Mouse (Mus musculus) liver, postnatal 0 days (tissue): ENCODE data around the gene Psmd8. TPM values are rescaled to one million over a fixed set of nuclear protein-coding genes. Genes with fewer than 3 reads are reported as not detected.
"Not testable (repeated sequence)": the region's sequence is repeated elsewhere in the genome, so short reads cannot be mapped to it uniquely, and the experiment has no call there.

Experiments used
- ATAC-seq: fragments of 200-750 bp; cut with Nextera tagmentation; 2 replicates; pipeline ENCODE4 v1.8.0; 2017; ENCODE audit warnings: mild to moderate bottlenecking, moderate library complexity
- DNase-seq: peaks from one replicate; pipeline ENCODE4 v3.0.0-alpha.2; 2016
- H3K27ac ChIP-seq: fragments of 300-500 bp; sonication (generic); 2 replicates; pipeline ENCODE4 v1.5.1; 2014; ENCODE audit warnings: antibody characterized with exemption, moderate library complexity, mild to moderate bottlenecking, low read depth
- H3K27me3 ChIP-seq: fragments of 300-500 bp; sonication (generic); 2 replicates; pipeline ENCODE4 v1.6.1; 2014; ENCODE audit warnings: low read length, control low read depth, mixed read lengths; ENCODE audit not compliant: insufficient read depth
- H3K36me3 ChIP-seq: fragments of 300-500 bp; sonication (generic); replicated peaks from 2 replicates; pipeline ENCODE4 v1.6.1; 2014; ENCODE audit warnings: mild to moderate bottlenecking, control low read depth, low read length, moderate library complexity, mixed read lengths; ENCODE audit not compliant: insufficient read depth
- H3K4me1 ChIP-seq: fragments of 300-500 bp; sonication (generic); 2 replicates; pipeline ENCODE4 v1.6.1; 2014; ENCODE audit warnings: antibody characterized with exemption, mild to moderate bottlenecking, control low read depth; ENCODE audit not compliant: insufficient read depth
- H3K4me2 ChIP-seq: fragments of 300-500 bp; sonication (generic); 2 replicates; pipeline ENCODE4 v1.6.1; 2014; ENCODE audit warnings: low read depth, mild to moderate bottlenecking, low read length, moderate library complexity, mixed read lengths
- H3K4me3 ChIP-seq: fragments of 300-500 bp; sonication (generic); 2 replicates; pipeline ENCODE4 v1.5.1; 2014; ENCODE audit warnings: low read depth, low read length
- H3K9ac ChIP-seq: fragments of 300-500 bp; sonication (generic); replicated peaks from 2 replicates; pipeline ENCODE4 v1.6.1; 2014; ENCODE audit warnings: mild to moderate bottlenecking, moderate library complexity
- H3K9me3 ChIP-seq: fragments of 300-500 bp; sonication (generic); 2 replicates; pipeline ENCODE4 v1.6.1; 2016; ENCODE audit warnings: mild to moderate bottlenecking, control low read depth, low read length, mixed read lengths
- CTCF ChIP-seq: sonication (generic); IDR thresholded peaks from 2 replicates; pipeline ENCODE4 v1.5.1; 2016; ENCODE audit warnings: antibody characterized with exemption, low read depth
- EP300 ChIP-seq: IDR thresholded peaks from 2 replicates; pipeline ENCODE4 v1.6.1; 2016; ENCODE audit warnings: antibody characterized with exemption, low read depth, mild to moderate bottlenecking
- WGBS: fragments of 180-500 bp; shearing (Covaris S2); extraction: QIAGEN DNeasy Blood & Tissue Kit; methylation state at CpG from one replicate; pipeline ENCODE4 v1.1.7; 2014; ENCODE audit not compliant: insufficient replicate concordance; 5-methylcytosine and 5-hydroxymethylcytosine counted together
- polyA plus RNA-seq: library from polyadenylated mRNA; unstranded; fragments of >200 nt; fragmentation: Nextera tagmentation; extraction: Ambion mirVana; gene quantifications from 2 replicates; pipeline ENCODE4 v1.2.1, GENCODE M21; 2015

Gene Psmd8
- polyA plus RNA-seq, 1 experiment from 2014 or later, result 143 TPM

DNA sequence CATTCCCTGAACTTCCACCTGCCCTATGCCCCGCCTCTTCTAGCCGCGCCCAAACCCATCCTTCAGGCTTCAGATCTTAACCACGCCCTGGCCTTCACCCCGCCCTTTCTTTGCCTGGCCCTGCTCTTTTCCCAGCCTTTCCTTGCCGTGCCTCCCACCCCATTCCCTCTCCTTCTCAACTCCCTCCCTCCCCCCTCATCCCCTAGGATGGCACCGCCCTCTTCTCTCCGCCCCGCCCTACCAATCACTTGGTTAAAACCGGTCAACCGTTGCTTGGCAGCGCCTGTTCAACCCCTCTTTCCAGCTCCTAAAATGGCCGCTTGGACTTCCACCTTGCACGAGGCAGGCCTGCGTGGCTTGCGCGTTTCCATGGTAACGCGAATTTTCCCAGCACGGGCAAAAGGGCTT is 33.2 kb upstream of the Psmd8 start, which contains the start of gene Catsperg1:
TSS of gene Catsperg1 (minus strand) at position 361 of the 408 bp plus-strand sequence.
- Histone ChIP-seq H3K9ac (no peak within 1 kb of the TSS), H3K9me3 (peaks cover 15% of the 10 kb centered on the region), H3K27ac (no peak within 1 kb of the TSS), H3K4me1 (peaks cover 4% of the 10 kb centered on the region; the same call in 1 of the 2 replicates), H3K36me3 (no peaks in the 10 kb centered on the region), H3K27me3 (no peaks in the 10 kb centered on the region), H3K4me2 (no peak within 1 kb of the TSS), H3K4me3 (no peak within 1 kb of the TSS)
- 35% methylated on average over 20 of the region's 20 CpGs for WGBS
- DNase-seq, result no peak
- no peak for ATAC-seq
- TF ChIP-seq EP300, result no peak
- TF ChIP-seq CTCF, result no peak

DNA sequence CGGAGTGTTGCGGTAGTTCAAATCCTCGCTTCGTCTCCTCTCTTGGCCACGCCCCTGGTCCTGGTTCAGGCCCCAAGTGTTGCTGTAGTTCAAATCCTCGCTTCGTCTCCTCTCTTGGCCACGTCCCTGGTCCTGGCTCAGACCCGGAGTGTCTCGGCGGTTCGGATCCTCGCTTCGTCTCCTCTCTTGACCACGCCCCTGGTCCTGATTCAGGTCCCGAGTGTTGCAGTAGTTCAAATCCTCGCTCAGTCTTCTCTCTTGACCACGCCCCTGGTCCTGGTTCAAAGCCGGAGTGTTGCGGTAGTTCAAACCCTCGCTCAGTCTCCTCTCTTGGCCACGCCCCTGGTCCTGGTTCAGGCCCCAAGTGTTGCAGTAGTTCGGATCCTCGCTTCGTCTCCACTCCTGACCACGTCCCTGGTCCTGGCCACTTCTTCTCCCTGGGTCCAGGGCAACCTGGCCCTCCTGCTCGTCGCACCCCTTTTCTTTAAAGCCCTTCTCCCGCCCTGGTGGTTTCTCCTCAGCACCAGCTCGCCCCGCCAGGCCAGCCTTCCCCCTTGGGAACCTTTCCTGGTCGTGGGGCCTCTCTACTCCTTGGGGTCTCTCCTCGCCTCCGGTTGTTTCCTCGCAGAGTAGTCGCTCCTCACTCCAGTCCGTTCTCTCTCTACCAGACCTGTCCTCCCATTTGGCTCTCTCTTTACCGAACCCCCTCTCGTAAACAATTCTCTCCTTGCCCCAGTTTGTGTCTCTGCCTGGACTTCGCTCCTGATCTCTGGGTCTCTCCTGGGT is 32.5 kb upstream of the Psmd8 start:
- not testable (repeated sequence) for ATAC-seq, H3K27me3 ChIP-seq, H3K27ac ChIP-seq, DNase-seq, H3K9ac ChIP-seq, H3K36me3 ChIP-seq, H3K4me2 ChIP-seq, H3K4me1 ChIP-seq, H3K4me3 ChIP-seq
- H3K9me3 ChIP-seq, result peaks cover 13% of the 10 kb centered on the region
- 46% methylated on average over 40 of the region's 40 CpGs for WGBS

DNA sequence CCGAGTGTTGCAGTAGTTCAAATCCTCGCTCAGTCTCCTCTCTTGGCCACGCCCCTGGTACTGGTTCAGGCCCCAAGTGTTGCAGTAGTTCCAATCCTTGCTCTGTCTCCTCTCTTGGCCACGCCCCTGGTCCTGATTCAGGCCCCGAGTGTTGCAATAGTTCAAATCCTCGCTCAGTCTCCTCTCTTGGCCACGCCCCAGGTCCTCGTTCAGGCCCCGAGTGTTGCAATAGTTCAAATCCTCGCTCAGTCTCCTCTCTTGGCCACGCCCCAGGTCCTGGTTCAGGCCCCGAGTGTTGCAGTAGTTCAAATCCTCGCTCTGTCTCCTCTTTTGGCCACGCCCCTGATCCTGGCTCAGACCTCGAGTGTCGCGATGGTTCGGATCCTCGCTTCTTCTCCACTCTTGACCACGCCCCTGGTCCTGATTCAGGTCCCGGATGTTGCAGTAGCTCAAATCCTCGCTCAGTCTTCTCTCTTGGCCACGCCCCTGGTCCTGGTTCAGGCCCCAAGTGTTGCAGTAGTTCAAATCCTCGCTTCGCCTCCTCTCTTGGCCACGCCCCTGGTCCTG is 31.8 kb upstream of the Psmd8 start:
- Histone ChIP-seq H3K27ac (peak overlapping the region; percentile 74), H3K9ac (no peak overlapping the region), H3K4me2 (peak overlapping the region; percentile 61), H3K9me3 (peaks cover 11% of the 10 kb centered on the region), H3K27me3 (no peaks in the 10 kb centered on the region), H3K36me3 (no peaks in the 10 kb centered on the region), H3K4me1 (peaks cover 4% of the 10 kb centered on the region; the same call in 1 of the 2 replicates), H3K4me3 (peak overlapping the region; percentile 34)
- DNase-seq (peak; percentile 51), ATAC-seq (no peak)
- TF ChIP-seq CTCF (no peak), EP300 (no peak)
- 26% methylated on average over 26 of the region's 26 CpGs for WGBS

DNA sequence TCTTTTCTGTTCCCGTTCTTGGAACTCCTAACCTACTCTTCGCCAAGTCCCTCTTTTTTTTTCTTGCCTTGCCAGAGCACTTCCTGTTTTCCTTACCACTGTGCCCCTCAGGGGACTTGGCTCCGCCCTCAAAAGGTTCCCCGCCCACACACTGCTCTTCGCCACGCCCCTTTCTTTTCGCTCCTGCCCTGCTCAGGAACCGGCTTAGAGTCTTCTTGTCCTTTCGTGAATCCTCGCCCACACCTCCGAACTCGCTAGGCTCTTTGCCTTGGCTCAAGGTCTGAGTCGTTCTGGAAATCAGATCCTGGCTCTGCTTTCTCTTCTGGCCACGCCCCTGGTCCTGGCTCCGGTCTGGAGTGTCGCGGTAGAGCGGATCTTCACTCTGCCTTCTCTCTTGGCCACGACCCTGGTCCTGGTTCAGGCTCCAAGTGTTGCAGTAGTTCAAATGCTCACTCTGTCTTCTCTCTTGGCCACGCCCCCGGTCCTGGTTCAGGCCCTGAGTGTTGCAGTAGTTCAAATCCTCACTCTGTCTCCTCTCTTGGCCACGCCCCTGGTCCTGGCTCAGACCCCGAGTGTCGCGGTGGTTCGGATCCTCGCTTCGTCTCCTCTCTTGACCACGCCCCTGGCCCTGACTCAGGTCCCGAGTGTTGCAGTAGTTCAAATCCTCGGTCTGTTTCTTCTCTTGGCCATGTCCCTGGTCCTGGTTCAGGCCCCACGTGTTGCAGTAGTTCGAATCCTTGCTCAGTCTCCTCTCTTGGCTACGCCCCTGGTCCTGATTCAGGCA is 31.1 kb upstream of the Psmd8 start:
- TF ChIP-seq CTCF (no peak), EP300 (no peak)
- H3K4me2 ChIP-seq, result peak overlapping the region; percentile 61
- peak; percentile 87 for ATAC-seq
- H3K27me3 ChIP-seq, result no peaks in the 10 kb centered on the region
- H3K36me3 ChIP-seq, result no peaks in the 10 kb centered on the region
- peak overlapping the region; percentile 74 for H3K27ac ChIP-seq
- peak overlapping the region; percentile 34 for H3K4me3 ChIP-seq
- WGBS, result 5% methylated on average over 34 of the region's 34 CpGs
- DNase-seq, result peak; percentile 84
- H3K9ac ChIP-seq, result no peak overlapping the region
- peaks cover 4% of the 10 kb centered on the region; the same call in 1 of the 2 replicates for H3K4me1 ChIP-seq
- H3K9me3 ChIP-seq, result peaks cover 8% of the 10 kb centered on the region

DNA sequence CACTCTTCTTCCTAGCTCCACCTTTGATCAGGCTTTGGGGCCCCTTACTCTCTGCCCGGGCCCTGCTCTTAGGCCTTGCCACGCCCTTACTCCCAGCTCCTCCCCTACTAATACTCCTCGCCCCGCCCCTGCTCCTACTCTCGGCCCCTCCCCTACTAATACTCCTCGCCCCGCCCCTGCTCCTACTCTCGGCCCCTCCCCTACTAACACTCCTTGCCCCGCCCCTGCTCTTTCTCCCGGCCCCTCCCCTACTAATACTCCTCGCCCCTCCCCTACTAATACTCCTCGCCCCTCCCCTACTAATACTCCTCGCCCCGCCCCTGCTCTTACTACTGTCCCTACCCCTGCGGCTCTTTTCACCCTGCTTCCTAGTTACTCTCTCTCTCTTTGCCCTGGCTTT is 30.5 kb upstream of the Psmd8 start:
- peak overlapping the region; percentile 34; the same call in 1 of the 2 replicates for H3K4me3 ChIP-seq
- H3K27me3 ChIP-seq, H3K9ac ChIP-seq, H3K36me3 ChIP-seq, H3K9me3 ChIP-seq, H3K4me1 ChIP-seq: not testable (repeated sequence)
- WGBS, result 17% methylated on average over 13 of the region's 15 CpGs
- H3K27ac ChIP-seq, result peak overlapping the region; percentile 74
- peak overlapping the region; percentile 61 for H3K4me2 ChIP-seq
- DNase-seq (peak; percentile 53), ATAC-seq (peak; percentile 75)

DNA sequence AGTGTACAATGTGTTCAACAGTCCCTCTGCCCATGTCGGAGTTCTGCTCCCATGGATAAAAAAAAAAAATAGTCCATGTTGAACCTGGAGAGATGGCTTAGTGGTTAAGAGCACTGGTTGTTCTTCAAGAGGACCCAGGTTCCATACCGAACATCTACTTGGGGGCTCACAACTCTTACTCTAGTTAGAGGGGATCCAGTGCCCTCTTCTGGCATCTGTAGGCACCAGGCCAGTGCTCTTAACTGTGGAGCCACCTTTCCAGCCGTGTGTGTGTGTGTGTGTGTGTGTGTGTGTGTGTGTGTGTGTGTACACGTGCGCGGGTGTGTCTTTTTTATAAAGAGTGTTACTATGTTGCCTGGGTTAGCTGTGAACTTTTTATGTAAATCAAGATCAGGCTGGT is 22.1 kb upstream of the Psmd8 start:
- no peaks in the 10 kb centered on the region for H3K4me1 ChIP-seq
- no peaks in the 10 kb centered on the region for H3K36me3 ChIP-seq
- H3K4me3 ChIP-seq, result no peak overlapping the region
- H3K9me3 ChIP-seq, result no peaks in the 10 kb centered on the region
- no peak overlapping the region for H3K27ac ChIP-seq
- H3K4me2 ChIP-seq, result no peak overlapping the region
- DNase-seq (no peak), ATAC-seq (no peak)
- H3K9ac ChIP-seq, result no peak overlapping the region
- TF ChIP-seq EP300, result no peak
- TF ChIP-seq CTCF, result 0 out of 2 replicates have a peak, but pooled peaks have one; percentile 7
- 67% methylated on average over 6 of the region's 6 CpGs for WGBS
- no peaks in the 10 kb centered on the region for H3K27me3 ChIP-seq

DNA sequence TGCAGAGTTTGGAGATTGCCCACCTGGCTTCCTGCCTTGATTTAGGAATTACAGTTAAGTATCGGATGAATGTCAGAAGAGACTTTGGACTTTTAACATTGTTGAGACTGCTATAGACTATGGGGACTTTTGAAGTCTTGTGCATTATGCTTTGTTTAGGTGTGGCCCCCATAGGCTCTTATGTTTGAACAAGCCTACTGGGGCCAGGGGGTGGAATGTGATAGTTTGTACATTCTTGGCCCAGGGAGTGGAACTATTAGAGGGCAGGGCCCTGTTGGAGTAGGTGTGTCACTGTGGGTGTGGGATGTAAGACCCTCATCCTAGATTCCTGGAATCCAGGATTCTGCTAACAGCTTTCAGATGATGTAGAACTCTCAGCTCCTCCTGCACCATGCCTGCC is 13.7 kb upstream of the Psmd8 start:
- not testable (repeated sequence) for H3K36me3 ChIP-seq, ATAC-seq, H3K9ac ChIP-seq, H3K9me3 ChIP-seq, H3K4me1 ChIP-seq, H3K4me3 ChIP-seq, H3K27ac ChIP-seq, H3K27me3 ChIP-seq, DNase-seq, H3K4me2 ChIP-seq
- WGBS, result 77% methylated on average over 1 of the region's 1 CpGs

DNA sequence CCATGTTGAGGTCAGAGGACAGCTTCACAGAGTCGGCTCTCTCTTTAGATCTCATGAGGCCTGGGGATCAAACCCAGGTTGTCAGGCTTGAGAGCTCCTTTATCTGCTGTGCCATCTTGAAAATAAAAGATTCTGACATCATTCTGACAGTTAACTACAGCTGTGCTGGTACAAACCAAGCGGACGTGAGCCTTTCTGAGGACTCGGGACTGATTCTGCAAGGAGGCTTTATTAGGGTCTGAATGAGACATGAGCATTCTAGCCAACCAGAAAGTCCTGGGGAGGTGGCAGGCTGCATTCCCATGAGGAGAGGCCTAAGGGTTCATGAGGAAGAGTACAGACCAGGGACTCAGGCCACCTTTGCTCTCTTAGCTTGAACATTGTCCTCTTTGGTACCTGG is 822 bp upstream of the Psmd8 start:
- not testable (repeated sequence) for H3K36me3 ChIP-seq, H3K27ac ChIP-seq, H3K27me3 ChIP-seq, H3K9me3 ChIP-seq, H3K4me3 ChIP-seq, ATAC-seq, DNase-seq, H3K4me2 ChIP-seq, H3K9ac ChIP-seq
- 62% methylated on average over 4 of the region's 4 CpGs for WGBS
- peaks cover 16% of the 10 kb centered on the region for H3K4me1 ChIP-seq
